8 mouse cellular contexts compared by ENCODE assay signal in the genomic region with DNA sequence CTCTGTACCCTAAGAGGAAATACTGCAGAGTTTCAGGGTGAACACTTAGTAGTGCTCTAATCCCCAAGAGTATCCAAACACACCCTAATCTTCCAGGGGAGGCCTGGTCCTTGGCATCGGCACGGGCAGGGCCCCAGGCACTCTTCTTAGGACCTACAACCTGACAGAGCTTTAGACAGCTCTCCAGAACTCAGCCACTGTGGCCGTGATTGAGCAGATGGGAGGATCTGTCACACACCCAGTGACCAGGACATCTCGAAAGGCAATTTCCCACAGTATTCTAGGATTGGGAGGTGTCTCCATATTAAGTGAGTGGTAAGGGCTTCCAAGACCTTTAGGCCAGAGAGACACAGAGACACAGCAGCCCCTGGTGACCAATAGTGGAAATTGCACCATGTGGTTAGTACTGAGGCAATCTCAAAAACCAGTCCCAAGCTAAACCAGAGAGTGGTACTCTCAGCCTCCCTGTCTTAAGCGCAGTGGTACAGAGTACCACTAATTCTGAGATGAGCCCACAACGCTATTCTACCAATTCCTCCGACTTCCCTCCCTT. TPM values are rescaled to one million over a fixed set of nuclear protein-coding genes. Genes with fewer than 3 reads are reported as not detected.
A peak's percentile ranks its signal among the peaks of the same experiment; 100 is the strongest.
DNase-seq lines count a peak whose midpoint lies in the region; ATAC-seq and TF ChIP-seq lines count a peak whose summit lies in the region.

No protein-coding gene starts in this region.

- H3K4me1 ChIP-seq in bone marrow, adult 2 months (ENCODE audit: control insufficient read depth, insufficient read depth, low read length) = no peaks in the 10 kb centered on the region
- 0 out of 2 replicates have a peak, but pooled peaks cover 4% of the 10 kb centered on the region for H3K4me1 ChIP-seq in embryonic fibroblast, embryonic 13.5 days (ENCODE audit: control insufficient read depth, insufficient read depth, low read length)
- peaks cover 22% of the 10 kb centered on the region for H3K4me1 ChIP-seq in hindbrain, embryonic 10.5 days (replicated peaks)
- H3K4me1 ChIP-seq in limb, embryonic 14.5 days (ENCODE audit: control insufficient read depth, insufficient read depth, low read length) = no peaks in the 10 kb centered on the region
- no peaks in the 10 kb centered on the region for H3K4me1 ChIP-seq in neural tube, embryonic 11.5 days (ENCODE audit: control insufficient read depth, insufficient read depth, low read length)

- peak; percentile 39; the same call in 1 of the 2 replicates for TF ChIP-seq CTCF in bone marrow, adult 2 months (IDR thresholded peaks at IDR 0.05; ENCODE audit: control insufficient read depth, insufficient read depth, low read length)
- peak; percentile 24; the same call in 1 of the 2 replicates for TF ChIP-seq CTCF in embryonic fibroblast, embryonic 13.5 days (IDR thresholded peaks at IDR 0.05; ENCODE audit: borderline replicate concordance, insufficient read depth, low read length)

- no peak for TF ChIP-seq POLR2A in bone marrow, adult 2 months (IDR thresholded peaks at IDR 0.05; ENCODE audit: borderline replicate concordance, control insufficient read depth, low read depth, low read length)
- no peak for TF ChIP-seq POLR2A in embryonic fibroblast, embryonic 13.5 days (IDR thresholded peaks at IDR 0.05; ENCODE audit: low read depth, low read length)
- TF ChIP-seq POLR2A in limb, embryonic 14.5 days (IDR thresholded peaks at IDR 0.05; ENCODE audit: borderline replicate concordance, extremely low read depth, insufficient read depth, insufficient read length) = no peak

- DNase-seq in ovary, postnatal 36 days (ENCODE audit: low spot score) = peak; percentile 35
- no peak for DNase-seq in ovary, postnatal 10 days (ENCODE audit: low spot score)
- peak; percentile 53 for DNase-seq in hindbrain, embryonic 10.5 days (ENCODE audit: low spot score)
- DNase-seq in limb, embryonic 14.5 days (ENCODE audit: low spot score) = no peak
- peak; percentile 59 for DNase-seq in neural tube, embryonic 11.5 days (ENCODE audit: low spot score)
- no peak for DNase-seq in urinary bladder, adult 18-20 months (ENCODE audit: low spot score in 2 of 2)

- H3K36me3 ChIP-seq in hindbrain, embryonic 10.5 days = 0 out of 2 replicates have a peak, but pooled peaks cover 5% of the 10 kb centered on the region
- no peaks in the 10 kb centered on the region for H3K36me3 ChIP-seq in limb, embryonic 14.5 days (ENCODE audit: control insufficient read depth, insufficient read depth, low read length)
- H3K36me3 ChIP-seq in neural tube, embryonic 11.5 days (ENCODE audit: control insufficient read depth, insufficient read depth, low read length) = no peaks in the 10 kb centered on the region

- H3K4me2 ChIP-seq in limb, embryonic 14.5 days (replicated peaks; ENCODE audit: low read depth, low read length, severe bottlenecking) = no peak overlapping the region
- H3K4me2 ChIP-seq in neural tube, embryonic 11.5 days (ENCODE audit: low read depth) = no peak overlapping the region

- H3K27me3 ChIP-seq in hindbrain, embryonic 10.5 days (ENCODE audit: insufficient read depth, poor library complexity, severe bottlenecking) = 0 out of 2 replicates have a peak, but pooled peaks cover 10% of the 10 kb centered on the region
- no peaks in the 10 kb centered on the region for H3K27me3 ChIP-seq in limb, embryonic 14.5 days (ENCODE audit: control insufficient read depth, insufficient read depth, low read length)
- H3K27me3 ChIP-seq in neural tube, embryonic 11.5 days (ENCODE audit: control insufficient read depth, insufficient read depth, low read length) = no peaks in the 10 kb centered on the region

- WGBS in bone marrow, adult 2 months = 55% methylated on average over 7 of the region's 7 CpGs
- WGBS in hindbrain, embryonic 10.5 days = 63% methylated on average over 7 of the region's 7 CpGs
- 48% methylated on average over 7 of the region's 7 CpGs for WGBS in limb, embryonic 14.5 days
- WGBS in neural tube, embryonic 11.5 days = 57% methylated on average over 7 of the region's 7 CpGs

- H3K4me3 ChIP-seq in bone marrow, adult 2 months (replicated peaks; ENCODE audit: control insufficient read depth, low read depth, low read length) = no peak overlapping the region
- H3K4me3 ChIP-seq in embryonic fibroblast, embryonic 13.5 days (ENCODE audit: insufficient read depth, low read length) = no peak overlapping the region
- no peak overlapping the region for H3K4me3 ChIP-seq in hindbrain, embryonic 10.5 days
- H3K4me3 ChIP-seq in limb, embryonic 14.5 days (replicated peaks; ENCODE audit: low read length) = no peak overlapping the region
- no peak overlapping the region for H3K4me3 ChIP-seq in neural tube, embryonic 11.5 days (ENCODE audit: low read depth, low read length)

- no peak overlapping the region for H3K27ac ChIP-seq in bone marrow, adult 2 months (ENCODE audit: control insufficient read depth, insufficient read depth, low read depth, low read length, poor library complexity)
- no peak overlapping the region for H3K27ac ChIP-seq in embryonic fibroblast, embryonic 13.5 days (ENCODE audit: insufficient read depth, low read length)
- H3K27ac ChIP-seq in hindbrain, embryonic 10.5 days = no peak overlapping the region
- no peak overlapping the region for H3K27ac ChIP-seq in limb, embryonic 14.5 days (replicated peaks; ENCODE audit: low read depth, low read length)
- no peak overlapping the region for H3K27ac ChIP-seq in neural tube, embryonic 11.5 days (ENCODE audit: low read depth, low read length)

- no peak overlapping the region for H3K9ac ChIP-seq in limb, embryonic 14.5 days (ENCODE audit: low read depth, low read length, severe bottlenecking)
- no peak overlapping the region for H3K9ac ChIP-seq in neural tube, embryonic 11.5 days (ENCODE audit: low read length)

- no peaks in the 10 kb centered on the region for H3K9me3 ChIP-seq in hindbrain, embryonic 10.5 days
- H3K9me3 ChIP-seq in limb, embryonic 14.5 days (ENCODE audit: control insufficient read depth, low read length) = no peaks in the 10 kb centered on the region
- no peaks in the 10 kb centered on the region for H3K9me3 ChIP-seq in neural tube, embryonic 11.5 days (ENCODE audit: control insufficient read depth, low read length)

- peak; percentile 26; the same call in 1 of the 2 replicates for ATAC-seq in limb, embryonic 14.5 days (ENCODE audit: low FRiP score, low read depth)
- no peak; the same call in 1 of the 2 replicates for ATAC-seq in neural tube, embryonic 11.5 days (ENCODE audit: insufficient read depth, low FRiP score, low TSS enrichment)

RNA-seq across cellular contexts. Expression of a gene that starts 8.4 kb away (rescaled TPM):
- 1.6 TPM in 1 of 2 replicates, not detected in the other for polyA plus RNA-seq in bone marrow, adult 2 months (2011; ENCODE audit: insufficient read depth, insufficient read length, low replicate concordance, missing spikeins)
- not detected in 2 replicates for polyA plus RNA-seq in embryonic fibroblast, embryonic 13.5 days (2011; ENCODE audit: insufficient read length, low read depth, missing spikeins)
- polyA plus RNA-seq in hindbrain, embryonic 10.5 days (2016; fragmentation: Nextera tagmentation; extraction: Ambion mirVana) = 0.49 TPM in 1 of 2 replicates, not detected in the other
- polyA plus RNA-seq in limb, embryonic 14.5 days (2012; rRNA removed) = 0.13 and 0.20 TPM in 2 replicates
- not detected in 2 replicates for polyA plus RNA-seq in limb, embryonic 14.5 days (2014; fragmentation: Nextera tagmentation; extraction: Ambion mirVana)
- not detected in 2 replicates for polyA plus RNA-seq in neural tube, embryonic 11.5 days (2014; fragmentation: Nextera tagmentation; extraction: Ambion mirVana)

RNA-seq across cellular contexts. Expression of a gene that starts 18.9 kb away (rescaled TPM):
- polyA plus RNA-seq in bone marrow, adult 2 months (2011; ENCODE audit: insufficient read depth, insufficient read length, low replicate concordance, missing spikeins) = 2.4 TPM in 1 of 2 replicates, not detected in the other
- polyA plus RNA-seq in embryonic fibroblast, embryonic 13.5 days (2011; ENCODE audit: insufficient read length, low read depth, missing spikeins) = 10.5 and 10.9 TPM in 2 replicates
- 21.3 and 23.8 TPM in 2 replicates for polyA plus RNA-seq in hindbrain, embryonic 10.5 days (2016; fragmentation: Nextera tagmentation; extraction: Ambion mirVana)
- 22.2 and 23.3 TPM in 2 replicates for polyA plus RNA-seq in limb, embryonic 14.5 days (2012; rRNA removed)
- 22.2 and 24.9 TPM in 2 replicates for polyA plus RNA-seq in limb, embryonic 14.5 days (2014; fragmentation: Nextera tagmentation; extraction: Ambion mirVana)
- polyA plus RNA-seq in neural tube, embryonic 11.5 days (2014; fragmentation: Nextera tagmentation; extraction: Ambion mirVana) = 14.2 and 14.7 TPM in 2 replicates

RNA-seq across cellular contexts. Expression of a gene that starts 38.4 kb away (rescaled TPM):
- polyA plus RNA-seq in bone marrow, adult 2 months (2011; ENCODE audit: insufficient read depth, insufficient read length, low replicate concordance, missing spikeins) = 12.5 and 15.7 TPM in 2 replicates
- 51.9 and 81.7 TPM in 2 replicates for polyA plus RNA-seq in embryonic fibroblast, embryonic 13.5 days (2011; ENCODE audit: insufficient read length, low read depth, missing spikeins)
- 50.6 and 51.8 TPM in 2 replicates for polyA plus RNA-seq in hindbrain, embryonic 10.5 days (2016; fragmentation: Nextera tagmentation; extraction: Ambion mirVana)
- 42.9 and 50.9 TPM in 2 replicates for polyA plus RNA-seq in limb, embryonic 14.5 days (2012; rRNA removed)
- polyA plus RNA-seq in limb, embryonic 14.5 days (2014; fragmentation: Nextera tagmentation; extraction: Ambion mirVana) = 47.6 and 51.5 TPM in 2 replicates
- polyA plus RNA-seq in neural tube, embryonic 11.5 days (2014; fragmentation: Nextera tagmentation; extraction: Ambion mirVana) = 48.8 and 49.3 TPM in 2 replicates

RNA-seq across cellular contexts. Expression of a gene that starts 38.4 kb away (rescaled TPM):
- 24.8 and 32.2 TPM in 2 replicates for polyA plus RNA-seq in bone marrow, adult 2 months (2011; ENCODE audit: insufficient read depth, insufficient read length, low replicate concordance, missing spikeins)
- 43.3 and 44.5 TPM in 2 replicates for polyA plus RNA-seq in embryonic fibroblast, embryonic 13.5 days (2011; ENCODE audit: insufficient read length, low read depth, missing spikeins)
- polyA plus RNA-seq in hindbrain, embryonic 10.5 days (2016; fragmentation: Nextera tagmentation; extraction: Ambion mirVana) = 132 and 135 TPM in 2 replicates
- polyA plus RNA-seq in limb, embryonic 14.5 days (2012; rRNA removed) = 43.6 and 47.4 TPM in 2 replicates
- polyA plus RNA-seq in limb, embryonic 14.5 days (2014; fragmentation: Nextera tagmentation; extraction: Ambion mirVana) = 93.1 and 104 TPM in 2 replicates
- polyA plus RNA-seq in neural tube, embryonic 11.5 days (2014; fragmentation: Nextera tagmentation; extraction: Ambion mirVana) = 104 and 105 TPM in 2 replicates

Comparison
In these comparisons a context has a peak if more than half of its experiments do, and no peak if none do; other contexts are left out.
1. DNase-seq: peak in ovary, postnatal 36 days (single experiment), hindbrain, embryonic 10.5 days (single experiment) and neural tube, embryonic 11.5 days (single experiment); none in ovary, postnatal 10 days (single experiment), limb, embryonic 14.5 days (single experiment) and urinary bladder, adult 18-20 months (0 of 2).